11 mouse cellular contexts compared by ENCODE assay signal in genomic region chr15:85687630-85688410, GRCm38 (mm10). TPM values are rescaled to one million over a fixed set of nuclear protein-coding genes. Genes with fewer than 3 reads are reported as not detected.
DNase-seq lines count a peak whose midpoint lies in the region; ATAC-seq lines count a peak whose summit lies in the region.
"Had no signal": no experiment of that assay in that cellular context is flagged by ENCODE, and none has a peak within 500 bp of the region (broad histone marks: within the 10 kb centered on the region; RNA-seq: fewer than 3 reads in every experiment).

No protein-coding gene starts in this region.

- no peak for ATAC-seq in neural tube, embryonic 12.5 days (ENCODE audit: low FRiP score, low read depth)
- no peak for ATAC-seq in erythroid progenitor cell, adult 5-6 weeks (replicated peaks; ENCODE audit: low FRiP score, poor library complexity, severe bottlenecking)

- no peak overlapping the region for H3K4me3 ChIP-seq in neural tube, embryonic 12.5 days
- no peak overlapping the region for H3K4me3 ChIP-seq in limb, embryonic 10.5 days
- H3K4me3 ChIP-seq: liver, embryonic 15.5 days had no signal

- no peaks in the 10 kb centered on the region for H3K27me3 ChIP-seq in neural tube, embryonic 12.5 days (replicated peaks)
- peaks cover 10% of the 10 kb centered on the region; the same call in 1 of the 2 replicates for H3K27me3 ChIP-seq in limb, embryonic 10.5 days (ENCODE audit: low read depth, poor library complexity, severe bottlenecking)
- H3K27me3 ChIP-seq: liver, embryonic 15.5 days had no signal

- H3K9ac ChIP-seq in neural tube, embryonic 12.5 days: 0 out of 2 replicates have a peak overlapping the region, but pooled peaks have one; percentile 29
- H3K9ac ChIP-seq: liver, embryonic 15.5 days had no signal

- H3K4me2 ChIP-seq in neural tube, embryonic 12.5 days (replicated peaks): no peak overlapping the region
- H3K4me2 ChIP-seq: liver, embryonic 15.5 days had no signal

- DNase-seq in heart, adult 11 months: peak; percentile 97
- DNase-seq in heart, adult 9 months (ENCODE audit: low spot score in 2 of 2): no peak
- no peak for DNase-seq in neural tube, embryonic 10.5 days (ENCODE audit: extremely low spot score, low spot score)
- no peak for DNase-seq in limb, embryonic 10.5 days (ENCODE audit: low spot score)
- no peak for DNase-seq in urinary bladder, postnatal 36 days (ENCODE audit: low spot score in 2 of 2)
- DNase-seq in gastrocnemius, postnatal 4 days (ENCODE audit: low spot score in 2 of 2): no peak
- DNase-seq: spleen, adult 18-20 months had no signal

- no peaks in the 10 kb centered on the region for H3K9me3 ChIP-seq in neural tube, embryonic 12.5 days
- H3K9me3 ChIP-seq in limb, embryonic 10.5 days (replicated peaks): no peaks in the 10 kb centered on the region
- H3K9me3 ChIP-seq: G1E; liver, embryonic 15.5 days had no signal

- 81% methylated on average over 15 of the region's 15 CpGs for WGBS in neural tube, embryonic 12.5 days
- 81% methylated on average over 15 of the region's 15 CpGs for WGBS in limb, embryonic 10.5 days

- H3K4me1 ChIP-seq in neural tube, embryonic 12.5 days: peaks cover 58% of the 10 kb centered on the region
- peaks cover 34% of the 10 kb centered on the region for H3K4me1 ChIP-seq in limb, embryonic 10.5 days
- H3K4me1 ChIP-seq: liver, embryonic 15.5 days had no signal

- H3K27ac ChIP-seq in neural tube, embryonic 12.5 days: peak overlapping the region; percentile 42; the same call in 1 of the 2 replicates
- peak overlapping the region; percentile 88 for H3K27ac ChIP-seq in limb, embryonic 10.5 days
- H3K27ac ChIP-seq: liver, embryonic 15.5 days had no signal

- peaks cover 79% of the 10 kb centered on the region for H3K36me3 ChIP-seq in neural tube, embryonic 12.5 days
- H3K36me3 ChIP-seq in limb, embryonic 10.5 days: no peaks in the 10 kb centered on the region
- H3K36me3 ChIP-seq: liver, embryonic 15.5 days had no signal

RNA-seq across cellular contexts. Expression of gene Ppara, which starts 47.0 kb away (rescaled TPM):
- 1.1 and 1.5 TPM in 2 replicates for polyA plus RNA-seq in neural tube, embryonic 12.5 days (2016; fragmentation: Nextera tagmentation; extraction: Ambion mirVana)
- 0.16 and 0.45 TPM in 2 replicates for polyA plus RNA-seq in limb, embryonic 10.5 days (2016; fragmentation: Nextera tagmentation; extraction: Ambion mirVana)
- not detected in 2 replicates for total RNA-seq in erythroid progenitor cell, adult 5-6 weeks (2015; ENCODE audit: low replicate concordance)
- not detected in 2 replicates for total RNA-seq in erythroid progenitor cell, adult 5-6 weeks (2017; ENCODE audit: low replicate concordance)
- 1 to 10 TPM; 6.9 to 9.3 TPM for total RNA-seq in gastrocnemius, postnatal 4 days (2021)
- polyA plus RNA-seq: G1E had no signal

Comparison
In these comparisons a context has a peak if more than half of its experiments do, and no peak if none do; other contexts are left out.
1. RNA of gene Ppara, which starts 47.0 kb away (total RNA-seq): 6.9 to 9.3 TPM in gastrocnemius, postnatal 4 days; not detected in erythroid progenitor cell, adult 5-6 weeks; every median in the first group is over 4 times any median in the second.